Mouse (Mus musculus): ENCODE data around the gene 4930469K13Rik. TPM values are rescaled to one million over a fixed set of nuclear protein-coding genes. Genes with fewer than 3 reads are reported as not detected.
A peak's percentile ranks its signal among the peaks of the same experiment; 100 is the strongest.
"Not testable (repeated sequence)": the region's sequence is repeated elsewhere in the genome, so short reads cannot be mapped to it uniquely, and the experiment has no call there.

The 4930469K13Rik gene
- not detected in 3 replicates for total RNA-seq (2017)

DNA sequence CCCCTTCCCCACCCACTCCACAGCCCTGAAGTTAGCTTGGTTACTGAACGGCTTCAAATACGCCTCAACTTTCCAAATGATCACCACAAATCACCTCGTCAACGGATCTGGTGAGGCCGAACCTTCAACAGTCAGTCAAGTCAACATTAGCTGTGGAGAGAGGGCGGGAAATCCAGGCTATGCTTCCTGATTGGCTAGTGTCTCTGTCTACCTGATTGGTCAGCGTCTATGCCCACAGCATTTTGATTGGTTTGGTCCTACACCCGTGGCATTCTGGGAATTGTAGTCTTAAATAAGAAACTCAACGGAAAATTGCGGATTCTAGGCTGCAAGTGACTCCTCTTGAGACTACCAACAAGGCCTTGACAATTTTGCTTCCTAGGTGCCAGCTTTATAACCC, at the start of gene 4930469K13Rik:
TSS of gene 4930469K13Rik (minus strand) at position 133 of the 400 bp plus-strand sequence.
- peak; percentile 47; the same call in 1 of the 2 replicates for ATAC-seq (replicated peaks; ENCODE audit: insufficient number of reproducible peaks, low FRiP score, low TSS enrichment, poor library complexity, severe bottlenecking)

DNA sequence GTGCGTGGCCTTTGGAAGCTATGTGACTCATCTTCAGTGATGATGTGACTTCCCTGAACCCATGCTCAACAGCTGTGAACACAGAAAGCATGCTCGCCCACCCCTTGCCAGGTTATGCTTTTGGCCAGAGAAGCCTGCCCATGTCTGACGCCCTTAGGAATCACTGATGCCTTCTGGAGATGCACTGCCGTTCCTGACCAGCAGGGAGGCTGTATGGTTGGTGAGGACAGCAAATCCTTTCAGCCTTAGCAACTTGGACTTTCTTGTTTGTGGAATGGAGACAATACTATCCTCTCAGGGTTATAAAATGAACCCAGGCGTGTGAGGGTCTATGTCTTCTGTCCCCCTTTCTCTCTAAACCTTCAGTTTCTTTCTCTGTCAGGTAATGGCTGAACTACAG, 48.6 kb upstream of the 4930469K13Rik start:
- no peak for ATAC-seq (replicated peaks; ENCODE audit: insufficient number of reproducible peaks, low FRiP score, low TSS enrichment, poor library complexity, severe bottlenecking)

DNA sequence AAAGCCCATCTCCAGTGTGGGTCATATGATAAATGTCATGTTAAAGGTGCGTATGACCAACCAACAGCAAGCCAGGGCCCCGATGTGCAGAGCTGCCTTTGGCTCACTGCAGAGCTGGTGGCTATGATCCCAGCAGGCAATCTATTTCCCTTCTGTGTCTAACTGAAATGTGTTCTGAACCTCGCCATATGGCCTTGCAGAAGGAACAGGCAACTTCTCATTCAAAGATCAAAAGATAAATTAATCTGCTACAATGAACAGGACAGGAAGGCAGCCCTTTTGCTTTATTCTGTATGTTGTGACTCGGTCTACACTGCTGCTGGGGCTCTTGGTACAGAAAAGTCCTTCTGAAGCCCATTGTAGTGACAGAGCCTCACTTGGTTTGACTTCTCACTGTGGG, 46.1 kb upstream of the 4930469K13Rik start:
- no peak for ATAC-seq (replicated peaks; ENCODE audit: insufficient number of reproducible peaks, low FRiP score, low TSS enrichment, poor library complexity, severe bottlenecking)

DNA sequence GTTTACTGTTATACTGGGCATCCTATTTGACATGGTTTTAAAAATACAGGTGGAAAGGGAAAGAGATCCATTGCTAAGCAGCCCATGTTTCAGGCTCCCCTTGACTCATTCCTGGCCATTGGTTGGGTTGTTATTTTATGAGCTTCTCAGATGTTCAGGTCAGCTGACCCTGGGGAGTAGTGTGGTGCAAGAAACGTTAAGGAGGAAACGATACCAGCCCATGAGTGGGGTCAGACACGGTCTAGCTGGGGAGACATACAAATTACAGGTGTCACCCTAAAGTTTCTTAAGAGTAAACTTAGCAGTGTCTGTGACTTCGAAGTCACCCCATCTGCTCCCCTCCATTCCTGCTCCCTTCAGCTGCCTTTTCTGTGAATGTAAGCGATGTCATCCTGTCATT, 45.6 kb upstream of the 4930469K13Rik start:
- ATAC-seq (replicated peaks; ENCODE audit: insufficient number of reproducible peaks, low FRiP score, low TSS enrichment, poor library complexity, severe bottlenecking), result no peak

DNA sequence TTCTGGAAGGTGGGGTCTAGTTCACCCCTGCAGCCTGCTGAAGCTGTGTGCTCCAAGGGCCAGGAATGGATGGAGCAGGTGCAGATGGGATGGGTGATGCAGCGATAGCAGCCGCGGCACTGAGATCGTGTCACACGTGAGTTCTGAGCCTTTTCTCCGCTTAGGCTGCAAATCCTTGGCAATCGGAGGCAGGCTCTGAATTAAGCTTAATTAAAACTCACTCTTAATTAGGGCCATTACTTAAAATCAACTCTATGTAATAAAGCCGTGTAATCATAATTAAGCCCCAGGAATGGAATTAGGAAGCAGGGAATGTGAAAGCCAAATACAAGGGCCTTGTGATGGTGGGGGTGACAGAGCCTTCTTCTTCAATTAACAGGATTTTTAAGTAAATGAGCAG, 40.9 kb upstream of the 4930469K13Rik start:
- no peak for ATAC-seq (replicated peaks; ENCODE audit: insufficient number of reproducible peaks, low FRiP score, low TSS enrichment, poor library complexity, severe bottlenecking)

DNA sequence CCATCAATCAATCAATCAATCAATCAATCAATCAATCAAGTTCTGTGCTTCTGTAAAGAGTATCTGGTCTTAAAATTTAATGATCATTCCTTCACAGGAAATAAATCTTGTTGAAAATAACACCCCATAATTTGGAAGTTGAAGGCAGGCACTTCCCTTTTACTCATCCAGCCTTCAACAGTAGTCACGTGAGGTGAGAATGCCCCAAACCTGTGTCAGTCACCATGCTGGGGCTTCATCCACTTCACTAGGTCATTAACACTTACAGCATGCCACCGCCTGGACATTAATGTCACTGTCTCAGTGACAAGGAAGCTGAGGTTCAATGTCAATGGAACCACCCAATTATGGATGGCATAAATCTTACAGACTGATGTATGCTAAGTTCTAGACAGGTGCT, 30.1 kb upstream of the 4930469K13Rik start:
- no peak for ATAC-seq (replicated peaks; ENCODE audit: insufficient number of reproducible peaks, low FRiP score, low TSS enrichment, poor library complexity, severe bottlenecking)

DNA sequence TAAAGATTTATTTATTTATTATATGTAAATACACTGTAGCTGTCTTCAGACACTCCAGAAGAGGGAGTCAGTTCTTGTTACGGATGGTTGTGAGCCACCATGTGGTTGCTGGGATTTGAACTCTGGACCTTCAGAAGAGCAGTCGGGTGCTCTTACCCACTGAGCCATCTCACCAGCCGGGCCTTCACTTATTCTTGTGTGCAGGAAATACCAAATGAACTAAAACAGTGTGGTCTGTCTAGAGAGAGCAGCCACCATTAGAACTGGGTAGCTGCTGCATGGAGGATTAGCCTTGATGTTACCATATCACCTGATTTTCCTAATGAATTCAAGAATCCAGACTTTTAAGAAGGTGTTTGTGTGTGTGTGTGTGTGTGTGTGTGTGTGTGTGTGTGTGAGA, 27.4 kb upstream of the 4930469K13Rik start:
- ATAC-seq (replicated peaks; ENCODE audit: insufficient number of reproducible peaks, low FRiP score, low TSS enrichment, poor library complexity, severe bottlenecking), result not testable (repeated sequence)

DNA sequence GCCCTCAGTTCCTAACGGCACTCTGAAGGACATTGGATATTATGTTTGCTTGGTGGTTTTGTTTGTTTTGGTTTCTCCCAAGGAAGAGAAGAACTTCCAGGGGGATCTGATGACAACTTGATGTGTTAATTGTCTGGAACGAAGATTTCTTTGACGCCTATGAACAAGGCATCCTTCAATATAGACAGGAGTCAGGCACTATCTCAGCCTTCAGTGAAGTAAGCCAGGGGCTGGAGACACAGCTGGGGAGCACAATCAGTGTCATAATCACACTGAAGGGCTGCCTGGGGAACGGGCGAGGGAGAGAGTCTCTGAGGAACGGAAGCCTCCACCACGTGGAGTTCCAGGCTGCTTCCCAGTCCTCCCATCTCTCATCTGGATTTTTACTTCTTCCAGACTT, 26.5 kb upstream of the 4930469K13Rik start:
- ATAC-seq (replicated peaks; ENCODE audit: insufficient number of reproducible peaks, low FRiP score, low TSS enrichment, poor library complexity, severe bottlenecking), result no peak

DNA sequence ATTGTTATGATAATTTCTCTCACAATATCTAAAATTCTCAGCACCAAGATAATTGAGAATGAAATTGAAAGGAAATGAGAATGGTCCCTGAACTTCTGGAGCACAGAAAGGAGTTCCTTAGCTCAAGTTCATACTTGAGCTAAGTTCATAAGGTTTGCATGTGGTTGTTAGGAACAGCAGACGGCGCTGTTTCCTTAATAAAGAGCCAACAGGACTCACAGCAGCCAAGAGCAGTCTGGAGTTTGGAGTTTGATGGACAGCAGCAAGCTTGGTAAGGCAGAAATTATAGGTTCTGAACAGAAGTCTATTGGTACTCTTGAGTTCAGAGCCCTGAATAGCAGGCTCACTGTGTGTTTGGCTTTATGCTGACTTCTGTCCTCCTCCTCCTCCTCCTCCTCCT, 24.8 kb upstream of the 4930469K13Rik start:
- ATAC-seq (replicated peaks; ENCODE audit: insufficient number of reproducible peaks, low FRiP score, low TSS enrichment, poor library complexity, severe bottlenecking), result no peak

DNA sequence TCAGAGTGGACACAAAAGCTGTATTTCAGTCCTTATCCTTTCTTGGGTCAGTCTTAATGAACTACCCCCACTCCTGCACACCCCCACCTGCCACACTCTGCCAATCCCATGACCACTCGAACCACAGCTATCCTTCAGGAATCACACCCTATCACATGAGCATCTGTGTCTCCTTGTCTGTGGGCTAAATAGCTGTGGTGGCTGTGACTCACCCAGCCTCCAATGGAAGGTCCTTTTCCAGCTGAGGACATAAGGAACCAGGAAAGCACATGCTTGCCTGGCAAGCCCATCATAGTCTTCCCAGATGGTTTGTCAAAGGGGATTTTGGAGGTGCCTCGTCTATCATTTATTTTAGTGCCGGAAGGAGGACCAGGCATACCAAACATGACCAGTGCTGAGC, 20.0 kb upstream of the 4930469K13Rik start:
- no peak for ATAC-seq (replicated peaks; ENCODE audit: insufficient number of reproducible peaks, low FRiP score, low TSS enrichment, poor library complexity, severe bottlenecking)

DNA sequence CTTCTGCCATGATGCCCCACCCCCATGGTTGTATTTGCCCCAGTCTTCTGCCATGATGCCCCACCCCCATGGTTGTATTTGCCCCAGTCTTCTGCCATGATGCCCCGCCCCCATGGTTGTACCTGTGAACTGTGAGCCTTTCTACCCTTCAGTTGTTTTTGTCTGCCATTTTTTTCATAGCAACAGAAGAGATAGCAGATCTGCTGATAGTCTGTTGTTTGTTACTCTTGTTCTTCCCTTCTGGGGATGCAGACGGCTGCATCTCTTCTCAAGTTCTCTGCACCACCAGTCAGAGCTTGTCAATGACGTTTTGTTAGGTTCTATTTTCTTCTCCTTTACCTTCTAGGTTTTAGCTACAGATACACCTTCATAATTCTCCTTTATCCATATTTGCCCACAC, 19.2 kb upstream of the 4930469K13Rik start:
- ATAC-seq (replicated peaks; ENCODE audit: insufficient number of reproducible peaks, low FRiP score, low TSS enrichment, poor library complexity, severe bottlenecking), result no peak

DNA sequence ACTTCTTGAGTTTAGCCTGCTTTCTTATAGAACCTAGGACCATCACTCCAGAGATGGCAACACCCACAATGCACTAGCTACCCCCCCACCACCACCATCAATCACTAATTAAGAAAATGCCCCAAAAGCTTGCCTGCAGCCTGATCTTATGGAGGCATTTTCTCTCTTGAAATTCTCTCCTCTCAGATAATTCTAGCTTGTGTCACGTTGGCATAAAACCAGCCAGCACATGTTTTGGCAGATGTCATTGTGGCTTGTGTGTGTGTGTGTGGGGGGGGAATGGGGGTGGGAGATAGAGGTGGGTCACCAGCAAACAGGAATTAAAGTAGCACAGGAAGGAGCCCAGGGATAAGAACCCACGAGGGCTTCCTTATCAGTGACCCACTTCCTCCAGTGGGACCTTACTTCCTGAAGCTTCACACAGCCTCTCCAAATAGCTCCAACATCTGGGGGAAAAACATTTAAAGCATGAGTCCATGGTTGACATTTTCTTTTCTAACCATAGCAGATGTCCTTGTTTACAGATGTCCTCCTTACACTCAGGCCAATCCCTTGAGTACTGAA, 18.3 kb upstream of the 4930469K13Rik start:
- no peak for ATAC-seq (replicated peaks; ENCODE audit: insufficient number of reproducible peaks, low FRiP score, low TSS enrichment, poor library complexity, severe bottlenecking)

DNA sequence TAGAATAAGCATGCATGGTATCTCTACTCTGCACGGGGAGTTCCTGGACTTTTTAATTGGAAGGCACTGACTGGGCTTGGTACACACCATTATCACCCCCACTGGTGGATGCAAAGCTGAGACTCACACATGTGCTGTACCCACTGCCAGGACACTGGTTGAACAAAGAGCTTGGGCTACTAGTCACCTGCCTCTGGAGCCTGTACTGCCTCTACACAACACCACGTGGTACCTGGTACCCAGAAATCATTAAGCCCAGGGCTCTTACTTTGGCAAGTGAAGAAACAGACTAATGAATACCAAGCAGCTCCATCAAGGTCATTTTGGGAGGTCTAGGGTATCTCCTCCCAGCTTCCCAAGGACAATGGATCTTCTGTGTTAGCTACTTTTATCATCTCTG, 15.4 kb upstream of the 4930469K13Rik start:
- no peak for ATAC-seq (replicated peaks; ENCODE audit: insufficient number of reproducible peaks, low FRiP score, low TSS enrichment, poor library complexity, severe bottlenecking)

DNA sequence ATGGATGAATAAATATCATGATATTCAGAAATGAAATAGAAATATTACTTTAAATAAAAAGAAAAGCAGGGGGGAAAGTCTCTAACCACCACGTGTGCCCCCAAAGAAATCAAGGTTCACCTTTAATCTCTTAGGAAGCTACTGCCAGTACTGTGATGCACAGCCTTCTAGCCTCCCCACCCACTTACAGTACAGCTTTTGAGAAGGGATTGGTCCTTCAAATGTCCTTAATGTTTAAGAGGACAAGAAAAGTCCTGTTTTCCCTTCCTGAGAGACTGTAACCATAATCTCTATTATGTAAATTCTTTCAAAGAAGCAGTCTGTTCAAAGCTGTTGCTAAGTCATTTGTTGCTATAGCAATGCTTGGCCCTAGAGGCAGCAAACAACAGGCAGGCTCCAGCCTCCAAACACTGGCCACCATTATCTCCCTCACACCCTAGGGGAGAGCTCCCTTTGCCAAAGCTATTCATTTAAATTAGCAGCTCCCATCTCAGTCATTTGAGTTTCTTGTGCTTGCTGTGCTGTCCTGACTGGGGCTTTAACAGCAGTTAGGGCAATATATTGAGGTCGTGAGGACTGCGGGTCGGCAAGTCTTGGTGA, 14.5 kb upstream of the 4930469K13Rik start:
- no peak for ATAC-seq (replicated peaks; ENCODE audit: insufficient number of reproducible peaks, low FRiP score, low TSS enrichment, poor library complexity, severe bottlenecking)

DNA sequence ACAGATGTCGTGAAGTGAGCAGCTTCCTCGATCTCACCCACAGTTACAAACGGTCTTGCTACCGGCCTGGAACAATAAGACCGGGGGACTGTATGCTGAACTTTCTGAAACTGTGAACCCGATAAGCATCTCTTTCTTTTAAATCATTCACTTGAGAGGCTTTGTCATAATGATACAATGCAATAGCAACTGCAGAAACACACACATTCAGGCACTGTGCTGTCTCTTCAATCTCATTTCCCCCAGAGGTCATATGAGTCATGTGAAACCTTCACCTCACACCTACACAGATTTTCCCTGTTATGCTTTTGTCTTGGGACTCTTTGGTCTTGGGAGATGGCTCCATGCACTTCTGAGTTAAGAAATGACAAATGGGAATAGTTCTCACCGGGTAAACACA, 13.6 kb upstream of the 4930469K13Rik start:
- ATAC-seq (replicated peaks; ENCODE audit: insufficient number of reproducible peaks, low FRiP score, low TSS enrichment, poor library complexity, severe bottlenecking), result no peak

DNA sequence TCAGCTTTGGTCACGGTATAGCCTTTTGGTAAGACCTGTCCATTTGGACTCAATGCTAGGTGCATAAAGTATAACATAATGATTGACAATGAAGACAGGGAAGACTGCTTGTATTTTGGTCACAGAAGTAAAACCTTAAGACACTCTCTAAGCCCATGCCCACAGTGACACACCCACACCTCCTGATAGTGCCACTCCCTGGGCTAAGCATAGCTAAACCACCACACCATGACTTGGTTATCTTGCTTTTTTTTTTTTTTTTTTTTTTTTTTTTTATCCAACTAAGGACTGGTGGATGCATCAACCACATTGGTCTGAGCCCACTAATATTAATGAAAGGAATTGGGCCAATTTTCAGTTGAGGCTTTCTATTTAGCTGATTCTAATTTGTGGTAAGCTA, 10.9 kb upstream of the 4930469K13Rik start:
- no peak for ATAC-seq (replicated peaks; ENCODE audit: insufficient number of reproducible peaks, low FRiP score, low TSS enrichment, poor library complexity, severe bottlenecking)

DNA sequence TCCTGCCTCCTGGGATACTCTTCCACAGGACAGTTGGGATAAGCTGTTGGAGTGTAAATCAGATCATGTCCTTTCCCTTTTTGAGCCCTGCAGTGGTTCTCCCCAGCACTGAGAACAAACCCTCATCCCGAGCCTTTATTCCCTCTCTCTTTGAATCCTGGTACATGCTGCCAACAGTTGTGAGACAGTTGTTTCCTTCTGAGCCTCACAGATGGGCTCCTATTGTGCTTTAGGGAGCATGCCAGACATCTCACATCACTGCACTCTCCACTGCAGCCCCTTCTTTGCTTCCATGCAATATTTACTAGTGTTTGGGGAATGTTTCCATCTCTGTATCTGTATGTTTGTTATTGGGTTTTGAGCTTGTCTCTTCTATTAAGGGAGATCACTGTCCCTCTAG, 6.6 kb upstream of the 4930469K13Rik start:
- no peak for ATAC-seq (replicated peaks; ENCODE audit: insufficient number of reproducible peaks, low FRiP score, low TSS enrichment, poor library complexity, severe bottlenecking)

DNA sequence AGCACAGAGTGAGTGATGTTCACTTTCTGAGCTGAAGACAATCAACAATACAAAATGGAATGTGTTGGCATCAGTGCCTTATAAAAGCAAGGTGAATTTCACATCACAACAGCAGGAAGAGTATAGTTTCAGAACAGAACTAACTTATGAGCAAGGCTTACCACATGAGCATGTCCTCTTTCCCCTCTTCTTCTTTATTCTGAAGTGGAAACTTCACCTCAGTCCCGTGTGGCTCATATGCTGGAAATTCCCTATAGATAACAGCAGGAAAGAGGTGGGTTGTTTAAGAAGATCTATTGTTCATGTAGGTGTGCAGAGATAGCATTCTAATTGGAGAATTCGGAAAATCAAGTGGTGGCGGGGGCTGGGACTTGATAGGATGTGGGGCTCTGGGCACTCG, 3.5 kb upstream of the 4930469K13Rik start:
- ATAC-seq (replicated peaks; ENCODE audit: insufficient number of reproducible peaks, low FRiP score, low TSS enrichment, poor library complexity, severe bottlenecking), result no peak

DNA sequence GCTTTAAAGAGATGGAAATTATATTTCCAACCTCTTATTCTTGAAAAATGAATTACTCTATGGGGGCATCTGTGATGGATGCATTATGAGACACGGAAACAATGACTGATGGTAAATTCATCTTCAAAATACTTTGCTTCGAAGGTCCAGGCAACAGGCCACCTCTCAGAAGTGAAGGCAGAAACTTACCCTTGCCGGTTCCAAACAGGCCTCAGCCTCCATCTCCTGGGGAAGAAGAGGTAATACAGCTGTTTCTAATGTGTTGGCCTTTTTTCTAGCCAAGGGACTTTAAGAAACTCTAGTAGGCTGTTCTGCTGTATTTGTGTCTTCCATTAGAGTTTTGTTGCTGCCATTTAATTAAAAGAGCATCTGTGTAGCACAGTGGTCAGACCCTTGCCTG, 11.3 kb downstream of the 4930469K13Rik start:
- ATAC-seq (replicated peaks; ENCODE audit: insufficient number of reproducible peaks, low FRiP score, low TSS enrichment, poor library complexity, severe bottlenecking), result no peak

DNA sequence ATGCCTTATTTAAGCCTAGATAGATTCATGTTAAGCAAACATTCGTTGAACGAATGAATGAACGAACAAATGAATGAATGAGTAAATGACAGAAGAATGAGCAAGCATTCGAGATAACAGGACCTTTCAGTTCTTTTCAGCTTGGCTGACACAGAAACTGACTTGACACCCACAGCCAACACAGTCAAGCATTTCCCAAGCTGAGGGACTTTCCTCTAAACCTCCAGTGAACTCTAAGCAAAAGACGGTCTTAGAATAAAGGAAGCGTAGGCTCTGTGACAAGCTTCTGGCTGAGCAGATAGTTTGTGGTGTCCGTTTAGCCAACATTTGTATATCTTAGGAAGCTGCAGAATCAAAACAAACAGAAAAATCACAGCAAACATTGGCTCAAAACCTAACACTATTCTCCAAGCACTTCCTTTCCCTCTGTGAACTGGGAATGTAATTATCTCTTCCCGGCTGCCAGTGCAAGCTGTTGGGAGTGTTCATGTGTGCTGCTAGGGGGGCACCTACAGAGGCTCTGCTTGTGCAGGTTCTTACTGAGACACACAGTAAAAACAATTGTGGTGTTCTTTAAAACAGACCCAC, 12.1 kb downstream of the 4930469K13Rik start:
- ATAC-seq (replicated peaks; ENCODE audit: insufficient number of reproducible peaks, low FRiP score, low TSS enrichment, poor library complexity, severe bottlenecking), result no peak

DNA sequence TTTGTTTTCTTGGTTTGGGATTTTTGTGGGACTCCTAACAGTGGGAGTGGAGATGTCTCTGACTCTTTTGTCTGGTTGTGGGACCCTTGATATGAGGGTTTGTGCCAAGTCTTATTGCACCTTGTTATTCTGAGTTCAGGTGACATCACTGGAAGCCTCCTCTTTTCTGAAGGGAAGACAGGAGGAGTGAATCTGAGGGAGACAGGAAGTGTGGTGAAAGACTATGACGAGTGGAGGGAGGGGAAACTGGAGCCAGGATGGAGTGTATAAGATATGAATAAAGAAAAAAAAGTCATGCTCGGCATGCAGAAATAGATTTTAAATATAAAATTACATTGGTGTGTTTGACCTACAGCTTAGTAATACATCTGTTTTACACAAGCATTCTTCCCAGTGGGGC, 13.7 kb downstream of the 4930469K13Rik start:
- ATAC-seq (replicated peaks; ENCODE audit: insufficient number of reproducible peaks, low FRiP score, low TSS enrichment, poor library complexity, severe bottlenecking), result no peak
